Mouse (Mus musculus): ENCODE results near the gene Fn1. TPM values are rescaled to one million over a fixed set of nuclear protein-coding genes. Genes with fewer than 3 reads are reported as not detected.

Fn1 gene
- polyA plus RNA-seq, 1 experiment: 518 TPM

GRCm38 (mm10) chr1:71590038-71590437 lies 63.0 kb downstream of the Fn1 start:
- no peak overlapping the region for H3K27ac ChIP-seq (ENCODE audit: insufficient read depth, low read length)
- no peak overlapping the region for H3K9ac ChIP-seq (ENCODE audit: low read depth, poor library complexity, severe bottlenecking)
- no peak for TF ChIP-seq POLR2A (IDR thresholded peaks at IDR 0.05; ENCODE audit: insufficient read depth, low read length)
- TF ChIP-seq CTCF (IDR thresholded peaks at IDR 0.05; ENCODE audit: low read depth, low read length): no peak
- no peak for TF ChIP-seq EP300 (IDR thresholded peaks at IDR 0.05; ENCODE audit: insufficient read depth, low read depth, low read length)
- H3K4me3 ChIP-seq (ENCODE audit: low read depth, low read length): no peak overlapping the region
- peaks cover 12% of the 10 kb centered on the region for H3K9me3 ChIP-seq (replicated peaks; ENCODE audit: control insufficient read depth, insufficient read depth, low read length, poor library complexity, severe bottlenecking)
- peaks cover 91% of the 10 kb centered on the region for H3K36me3 ChIP-seq (ENCODE audit: control insufficient read depth, insufficient read depth, low read length, poor library complexity, severe bottlenecking)
- H3K27me3 ChIP-seq (ENCODE audit: control insufficient read depth, insufficient read depth, low read length, poor library complexity, severe bottlenecking): no peaks in the 10 kb centered on the region
- no peaks in the 10 kb centered on the region for H3K4me1 ChIP-seq (ENCODE audit: control insufficient read depth, insufficient read depth, low read length)

- peaks cover 11% of the 10 kb centered on the region for H3K9me3 ChIP-seq (replicated peaks; ENCODE audit: control insufficient read depth, insufficient read depth, low read length, poor library complexity, severe bottlenecking)
- no peaks in the 10 kb centered on the region for H3K4me1 ChIP-seq (ENCODE audit: control insufficient read depth, insufficient read depth, low read length)
- H3K9ac ChIP-seq (ENCODE audit: low read depth, poor library complexity, severe bottlenecking): no peak overlapping the region
- no peak overlapping the region for H3K4me3 ChIP-seq (ENCODE audit: low read depth, low read length)
- H3K36me3 ChIP-seq (ENCODE audit: control insufficient read depth, insufficient read depth, low read length, poor library complexity, severe bottlenecking): peaks cover 64% of the 10 kb centered on the region
- TF ChIP-seq POLR2A (IDR thresholded peaks at IDR 0.05; ENCODE audit: insufficient read depth, low read length) (no peak), CTCF (IDR thresholded peaks at IDR 0.05; ENCODE audit: low read depth, low read length) (no peak), EP300 (IDR thresholded peaks at IDR 0.05; ENCODE audit: insufficient read depth, low read depth, low read length) (no peak)
- H3K27ac ChIP-seq (ENCODE audit: insufficient read depth, low read length): no peak overlapping the region
- H3K27me3 ChIP-seq (ENCODE audit: control insufficient read depth, insufficient read depth, low read length, poor library complexity, severe bottlenecking): no peaks in the 10 kb centered on the region
Observed at GRCm38 (mm10) chr1:71586658-71587057, 66.3 kb downstream of the Fn1 start.

- Histone ChIP-seq H3K27ac (ENCODE audit: insufficient read depth, low read length) (no peak overlapping the region), H3K27me3 (ENCODE audit: control insufficient read depth, insufficient read depth, low read length, poor library complexity, severe bottlenecking) (no peaks in the 10 kb centered on the region), H3K9me3 (replicated peaks; ENCODE audit: control insufficient read depth, insufficient read depth, low read length, poor library complexity, severe bottlenecking) (no peaks in the 10 kb centered on the region), H3K36me3 (ENCODE audit: control insufficient read depth, insufficient read depth, low read length, poor library complexity, severe bottlenecking) (peaks cover 45% of the 10 kb centered on the region), H3K9ac (ENCODE audit: low read depth, poor library complexity, severe bottlenecking) (no peak overlapping the region), H3K4me3 (ENCODE audit: low read depth, low read length) (no peak overlapping the region), H3K4me1 (ENCODE audit: control insufficient read depth, insufficient read depth, low read length) (no peaks in the 10 kb centered on the region)
- TF ChIP-seq EP300 (IDR thresholded peaks at IDR 0.05; ENCODE audit: insufficient read depth, low read depth, low read length): no peak
- no peak for TF ChIP-seq CTCF (IDR thresholded peaks at IDR 0.05; ENCODE audit: low read depth, low read length)
Observed at GRCm38 (mm10) chr1:71583900-71584299, 69.1 kb downstream of the Fn1 start.

- TF ChIP-seq EP300 (IDR thresholded peaks at IDR 0.05; ENCODE audit: insufficient read depth, low read depth, low read length) (no peak), CTCF (IDR thresholded peaks at IDR 0.05; ENCODE audit: low read depth, low read length) (no peak), POLR2A (IDR thresholded peaks at IDR 0.05; ENCODE audit: insufficient read depth, low read length) (no peak)
- Histone ChIP-seq H3K4me1 (ENCODE audit: control insufficient read depth, insufficient read depth, low read length) (no peaks in the 10 kb centered on the region), H3K4me3 (ENCODE audit: low read depth, low read length) (no peak overlapping the region), H3K9ac (ENCODE audit: low read depth, poor library complexity, severe bottlenecking) (no peak overlapping the region), H3K27ac (ENCODE audit: insufficient read depth, low read length) (no peak overlapping the region), H3K9me3 (replicated peaks; ENCODE audit: control insufficient read depth, insufficient read depth, low read length, poor library complexity, severe bottlenecking) (no peaks in the 10 kb centered on the region), H3K36me3 (ENCODE audit: control insufficient read depth, insufficient read depth, low read length, poor library complexity, severe bottlenecking) (peaks cover 45% of the 10 kb centered on the region), H3K27me3 (ENCODE audit: control insufficient read depth, insufficient read depth, low read length, poor library complexity, severe bottlenecking) (no peaks in the 10 kb centered on the region)
Observed at GRCm38 (mm10) chr1:71583302-71583701, 69.7 kb downstream of the Fn1 start.

- Histone ChIP-seq H3K4me3 (ENCODE audit: low read depth, low read length) (no peak overlapping the region), H3K9ac (ENCODE audit: low read depth, poor library complexity, severe bottlenecking) (no peak overlapping the region), H3K27me3 (ENCODE audit: control insufficient read depth, insufficient read depth, low read length, poor library complexity, severe bottlenecking) (no peaks in the 10 kb centered on the region), H3K4me1 (ENCODE audit: control insufficient read depth, insufficient read depth, low read length) (no peaks in the 10 kb centered on the region), H3K36me3 (ENCODE audit: control insufficient read depth, insufficient read depth, low read length, poor library complexity, severe bottlenecking) (peaks cover 46% of the 10 kb centered on the region), H3K9me3 (replicated peaks; ENCODE audit: control insufficient read depth, insufficient read depth, low read length, poor library complexity, severe bottlenecking) (no peaks in the 10 kb centered on the region), H3K27ac (ENCODE audit: insufficient read depth, low read length) (no peak overlapping the region)
- no peak for TF ChIP-seq POLR2A (IDR thresholded peaks at IDR 0.05; ENCODE audit: insufficient read depth, low read length)
- no peak for TF ChIP-seq CTCF (IDR thresholded peaks at IDR 0.05; ENCODE audit: low read depth, low read length)
- no peak for TF ChIP-seq EP300 (IDR thresholded peaks at IDR 0.05; ENCODE audit: insufficient read depth, low read depth, low read length)
Observed at GRCm38 (mm10) chr1:71580408-71580807, 72.6 kb downstream of the Fn1 start.

- H3K9me3 ChIP-seq (replicated peaks; ENCODE audit: control insufficient read depth, insufficient read depth, low read length, poor library complexity, severe bottlenecking): no peaks in the 10 kb centered on the region
- TF ChIP-seq POLR2A (IDR thresholded peaks at IDR 0.05; ENCODE audit: insufficient read depth, low read length) (no peak), CTCF (IDR thresholded peaks at IDR 0.05; ENCODE audit: low read depth, low read length) (no peak), EP300 (IDR thresholded peaks at IDR 0.05; ENCODE audit: insufficient read depth, low read depth, low read length) (no peak)
- peaks cover 43% of the 10 kb centered on the region for H3K36me3 ChIP-seq (ENCODE audit: control insufficient read depth, insufficient read depth, low read length, poor library complexity, severe bottlenecking)
- H3K9ac ChIP-seq (ENCODE audit: low read depth, poor library complexity, severe bottlenecking): no peak overlapping the region
- no peaks in the 10 kb centered on the region for H3K27me3 ChIP-seq (ENCODE audit: control insufficient read depth, insufficient read depth, low read length, poor library complexity, severe bottlenecking)
- H3K4me1 ChIP-seq (ENCODE audit: control insufficient read depth, insufficient read depth, low read length): no peaks in the 10 kb centered on the region
- H3K4me3 ChIP-seq (ENCODE audit: low read depth, low read length): no peak overlapping the region
- H3K27ac ChIP-seq (ENCODE audit: insufficient read depth, low read length): no peak overlapping the region
Observed at GRCm38 (mm10) chr1:71579526-71579925, 73.5 kb downstream of the Fn1 start.
